Mouse (Mus musculus) v-Abl transformed pro-B cells (cell line): Measurements from ENCODE around the gene Frmd4b.
"Not testable (repeated sequence)": the region's sequence is repeated elsewhere in the genome, so short reads cannot be mapped to it uniquely, and the experiment has no call there.

Source experiments
- in situ Hi-C, 2 experiments: fragments of 400-800 bp; cut with MboI; formaldehyde crosslinking; loops; one replicate each; pipeline ENCODE4 v1.15.1; 2025; ENCODE audit not compliant: unreplicated experiment in 2 of 2

The Frmd4b gene

DNA sequence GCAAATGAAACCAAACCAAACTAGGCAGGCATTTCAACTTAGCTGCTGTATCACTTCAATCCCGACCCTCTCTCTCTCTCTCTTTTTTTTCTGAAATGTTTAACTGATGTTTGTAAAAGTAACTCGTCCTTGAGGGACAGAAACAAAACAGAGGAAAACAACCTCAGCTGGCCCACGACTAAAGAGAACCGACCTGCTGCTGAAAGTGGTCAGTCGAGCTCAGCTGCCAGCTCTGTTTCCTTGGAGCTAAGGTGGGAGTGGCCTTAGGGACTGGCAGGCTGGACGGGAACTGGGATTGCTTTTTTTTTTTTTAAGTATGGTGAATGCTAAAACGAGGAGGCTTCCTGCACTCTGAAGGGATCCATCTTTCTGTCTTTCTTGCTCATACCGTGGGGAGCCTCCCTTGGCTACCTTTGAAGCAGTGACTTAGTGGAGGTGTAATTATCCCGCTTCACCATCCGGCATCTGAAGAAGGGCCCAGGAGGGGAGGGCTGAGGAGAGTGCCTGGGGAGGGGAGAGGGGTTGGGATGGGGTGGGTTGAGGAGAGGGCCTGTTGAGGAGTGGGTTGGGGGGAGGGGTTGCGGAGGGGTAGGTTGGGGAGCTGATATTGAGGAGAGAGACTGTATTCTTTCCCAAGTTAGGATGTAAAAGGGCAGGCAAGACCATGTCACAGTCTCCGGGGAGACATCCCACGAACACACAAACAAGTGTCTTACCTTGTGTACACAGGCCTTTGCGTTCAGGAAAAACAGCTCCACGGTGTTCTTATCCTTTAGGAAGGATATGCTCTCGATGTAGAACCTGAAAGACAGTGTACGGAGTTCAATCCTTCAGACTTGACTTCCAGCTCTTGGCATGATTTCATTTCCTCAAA is 221.6 kb downstream of the Frmd4b start:
- in situ Hi-C loops, result no loop called here

DNA sequence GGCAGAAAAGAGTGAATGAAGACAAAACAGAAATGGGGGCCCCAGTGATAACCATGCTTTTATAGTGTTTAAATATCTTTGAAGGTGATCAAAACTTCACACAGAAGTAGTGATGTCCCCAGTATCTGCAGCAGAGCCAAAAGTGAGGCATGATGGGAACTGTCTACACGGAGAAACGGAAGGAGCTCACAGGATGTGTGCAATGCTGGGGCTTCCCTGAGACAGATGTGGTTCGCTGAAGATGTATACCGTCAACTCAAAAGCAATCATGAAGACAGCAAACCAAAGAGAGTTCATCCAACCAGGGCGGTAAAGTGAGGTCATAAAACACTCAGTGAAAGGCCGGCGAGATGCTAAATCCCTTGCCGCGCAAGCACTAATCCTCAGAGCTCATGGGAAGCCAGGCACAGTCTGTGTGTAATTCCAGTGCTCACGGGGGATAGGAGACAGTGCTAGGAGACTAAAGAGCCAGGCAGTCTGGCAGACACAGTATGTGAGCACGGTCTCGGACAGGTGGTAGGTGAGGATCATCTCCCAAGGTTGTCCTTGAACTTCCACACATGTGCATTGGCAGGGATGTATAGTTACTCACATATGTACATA is 222.8 kb downstream of the Frmd4b start:
- in situ Hi-C loops, result no loop called here

DNA sequence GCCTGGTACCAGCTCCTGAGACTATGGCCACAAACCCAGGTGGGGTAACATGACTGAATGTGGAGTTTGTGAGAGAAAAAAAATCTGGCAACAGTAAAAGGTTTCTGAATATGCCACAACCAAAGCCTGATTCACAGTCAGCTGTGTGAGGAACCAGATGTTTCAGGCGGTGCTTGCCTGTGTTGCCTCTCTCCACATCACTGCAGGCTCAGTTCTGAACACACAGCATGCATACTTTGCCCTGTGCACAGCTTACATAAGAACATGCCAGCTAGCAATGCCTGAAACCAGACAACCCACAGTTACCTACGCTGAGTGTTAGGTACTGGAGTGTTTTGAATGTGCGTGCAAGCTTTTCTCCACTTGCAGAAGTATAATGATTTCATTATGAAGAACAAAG is 224.4 kb downstream of the Frmd4b start:
- in situ Hi-C loops, result no loop called here

DNA sequence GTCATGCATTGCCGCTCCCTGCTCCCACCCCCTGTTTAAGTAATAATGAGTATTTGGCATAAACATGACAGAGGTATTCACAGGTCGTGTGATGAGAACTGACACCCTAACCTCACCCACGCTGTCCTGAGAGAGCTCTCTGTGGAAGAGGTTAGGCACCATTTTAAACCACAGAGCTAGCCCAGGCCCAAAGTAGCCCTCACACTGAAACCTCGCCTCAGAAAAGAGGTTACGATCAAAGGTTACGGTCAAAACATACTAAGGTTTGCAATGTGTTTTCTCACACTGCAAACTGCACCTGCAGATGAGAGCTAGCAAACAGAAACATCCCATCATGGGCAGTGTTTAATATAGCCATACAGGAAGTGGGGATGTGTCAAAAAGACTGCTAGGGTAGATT is 230.0 kb downstream of the Frmd4b start:
- in situ Hi-C loops, result no loop called here

DNA sequence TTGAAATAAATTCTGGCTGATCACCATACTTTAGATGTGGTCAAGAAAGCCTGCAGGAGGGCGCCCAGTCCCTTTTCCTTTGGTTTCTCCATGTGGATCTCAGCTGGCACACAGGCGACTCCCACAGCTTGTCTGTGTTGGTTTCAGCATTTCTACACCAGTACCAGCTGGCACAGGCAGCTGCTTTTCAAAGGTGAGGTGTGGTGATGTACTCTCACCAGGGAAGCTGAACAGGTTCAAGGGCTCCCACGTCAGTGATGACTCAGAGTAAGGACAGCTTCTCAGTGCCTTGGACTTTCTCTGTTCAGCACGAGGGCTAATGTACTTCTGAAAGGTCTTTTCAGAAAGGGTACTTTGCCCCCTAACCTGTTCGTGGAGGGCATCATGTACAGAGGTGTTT is 232.4 kb downstream of the Frmd4b start:
- in situ Hi-C loops, result no loop called here

DNA sequence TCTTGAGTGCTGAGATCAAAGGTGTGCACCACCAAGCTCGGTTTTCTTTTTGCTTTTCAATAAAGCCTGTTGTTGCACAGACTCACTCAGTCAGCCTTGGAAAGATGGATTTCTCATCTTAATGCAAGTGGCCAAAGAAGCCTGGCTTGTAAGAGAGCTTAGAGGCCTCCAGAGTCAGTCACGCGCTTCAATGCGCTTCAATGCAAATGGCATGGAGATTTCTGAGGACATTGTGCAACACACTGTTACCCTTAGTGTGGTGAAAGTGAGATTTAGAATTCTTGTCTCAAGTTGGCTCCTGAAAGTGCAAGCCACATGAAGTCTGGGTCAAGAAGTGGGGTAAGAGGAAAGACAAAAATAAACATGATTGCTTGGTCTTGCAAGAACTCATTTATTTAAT is 236.1 kb downstream of the Frmd4b start:
- in situ Hi-C loops, result no loop called here

DNA sequence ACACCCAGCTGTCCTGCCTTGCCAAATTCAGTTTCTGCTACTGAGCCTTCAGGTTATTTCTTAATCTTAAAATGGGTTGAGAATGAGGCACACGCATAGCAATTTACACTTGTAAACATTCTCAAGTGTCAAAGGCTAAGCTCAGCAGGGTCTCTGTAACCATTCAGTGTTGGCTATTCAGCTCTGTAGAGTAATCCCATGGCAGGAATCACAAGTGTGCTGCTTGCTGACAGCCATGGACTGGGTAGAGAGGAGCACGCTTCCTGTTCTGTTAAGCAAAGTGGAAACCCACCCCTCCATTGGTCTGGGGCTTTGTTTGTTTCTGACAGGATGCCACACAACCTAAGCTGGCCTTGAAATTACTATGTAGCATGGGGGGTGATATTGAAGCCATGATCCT is 246.4 kb downstream of the Frmd4b start:
- in situ Hi-C loops, result no loop called here

DNA sequence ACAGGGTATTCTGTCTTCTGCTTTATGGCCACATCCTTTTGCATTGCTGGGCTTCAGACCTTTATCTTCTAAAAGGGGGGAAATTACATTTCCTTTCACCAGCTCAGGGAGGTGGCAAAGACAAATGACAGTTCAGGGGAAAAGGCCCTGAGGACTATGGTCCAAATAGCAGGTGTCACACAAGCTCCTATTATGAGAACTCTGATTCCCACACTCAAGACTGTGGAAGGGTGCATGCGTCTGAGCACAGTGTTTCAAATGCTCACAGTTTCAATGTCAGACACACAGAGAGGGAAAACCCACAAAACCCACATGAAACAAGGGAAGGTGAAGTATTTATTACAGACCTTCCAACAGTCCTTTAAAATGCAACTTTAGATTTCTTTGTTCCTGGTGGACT is 246.9 kb downstream of the Frmd4b start:
- in situ Hi-C loops, result no loop called here

DNA sequence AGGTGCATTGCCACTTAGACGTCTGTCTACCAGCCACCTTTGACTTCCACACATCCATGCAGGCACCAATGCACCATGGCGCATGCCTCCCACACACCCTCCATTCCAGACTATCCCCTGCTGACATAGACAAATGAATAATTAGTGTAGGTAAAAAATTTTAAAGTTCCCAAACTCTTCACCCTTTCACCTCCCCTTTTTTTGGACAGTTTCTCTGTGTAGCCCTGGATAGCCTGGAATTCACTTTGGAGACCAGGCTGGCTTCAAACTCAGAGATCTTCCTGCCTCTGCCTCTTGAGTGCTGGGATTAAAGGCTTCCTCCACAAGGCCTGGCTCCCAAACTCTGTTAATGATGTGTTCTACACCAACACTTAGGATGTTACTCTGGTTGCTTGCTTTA is 253.5 kb downstream of the Frmd4b start:
- in situ Hi-C loops, result no loop called here

DNA sequence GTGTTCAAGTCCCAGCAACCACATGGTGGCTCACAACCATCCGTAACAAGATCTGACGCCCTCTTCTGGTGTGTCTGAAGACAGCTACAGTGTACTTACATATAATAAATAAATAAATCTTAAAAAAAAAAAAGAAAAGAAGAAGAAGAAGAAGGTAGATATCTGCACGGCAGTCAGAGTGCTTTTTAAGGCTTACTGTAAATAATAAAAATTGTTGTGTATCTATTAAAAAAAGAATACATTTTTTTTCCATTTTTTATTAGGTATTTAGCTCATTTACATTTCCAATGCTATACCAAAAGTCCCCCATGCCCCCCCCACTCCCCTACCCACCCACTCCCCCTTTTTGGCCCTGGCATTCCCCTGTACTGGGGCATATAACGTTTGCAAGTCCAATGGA is 259.7 kb downstream of the Frmd4b start:
- in situ Hi-C loops, result not testable (repeated sequence)

DNA sequence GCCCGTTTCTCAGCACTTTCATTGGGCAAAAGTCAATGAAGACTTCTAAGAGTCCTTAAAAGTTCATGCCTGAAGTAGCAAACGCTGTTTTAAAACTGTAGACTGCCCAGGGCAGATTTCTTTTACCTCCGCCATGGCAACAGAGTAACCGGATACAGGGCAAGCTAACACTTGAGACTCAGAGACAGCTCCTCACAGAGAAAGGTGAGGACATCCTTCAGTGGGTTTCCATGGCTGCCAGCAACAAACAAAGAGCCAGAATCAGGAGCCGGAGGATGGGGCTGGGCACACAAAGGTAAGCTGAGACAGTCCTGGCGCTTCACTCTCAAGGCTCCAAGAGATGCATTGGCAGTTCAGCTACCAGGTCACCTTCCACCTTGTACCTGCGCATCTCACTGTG is 260.7 kb downstream of the Frmd4b start:
- in situ Hi-C loops, result no loop called here

DNA sequence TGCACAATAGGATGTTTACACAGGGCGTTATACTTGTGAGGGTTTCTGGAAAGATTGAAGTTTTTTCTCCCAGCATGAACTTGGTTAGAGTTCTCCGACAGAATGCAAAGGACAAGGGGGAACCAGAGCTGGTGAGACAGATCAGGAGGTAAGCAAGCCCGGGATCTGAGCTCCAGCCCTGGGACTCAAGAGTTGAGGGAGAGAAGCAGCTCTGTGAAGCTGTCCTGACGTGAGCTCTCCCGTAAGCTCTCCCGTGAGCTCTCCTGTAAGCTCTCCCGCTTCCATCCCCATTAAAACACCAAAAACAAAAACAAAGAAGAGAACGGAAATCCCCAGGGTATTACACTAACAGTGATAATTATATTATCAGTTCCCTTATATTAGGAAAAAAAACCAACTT is 262.2 kb downstream of the Frmd4b start:
- in situ Hi-C loops, result no loop called here

DNA sequence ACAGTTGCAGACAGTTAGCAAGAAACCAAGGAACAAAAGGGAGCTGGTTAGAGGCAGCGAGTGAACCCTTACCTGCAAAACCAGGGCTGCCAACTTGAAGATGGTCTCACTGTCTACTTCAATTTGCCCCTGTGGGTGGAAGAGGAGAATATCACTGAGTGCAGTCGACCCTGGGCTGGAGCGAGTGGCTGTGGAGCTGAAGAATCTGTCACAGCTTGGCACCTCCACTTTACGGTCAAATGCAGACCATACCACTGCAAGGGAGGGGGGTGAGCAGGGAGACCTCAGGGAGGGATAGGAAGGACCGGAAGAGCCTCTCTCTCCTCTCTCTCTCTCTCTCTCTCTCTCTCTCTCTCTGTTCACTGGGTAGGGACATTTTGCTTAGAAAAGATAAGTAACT is 263.4 kb downstream of the Frmd4b start:
- in situ Hi-C loops, result no loop called here

DNA sequence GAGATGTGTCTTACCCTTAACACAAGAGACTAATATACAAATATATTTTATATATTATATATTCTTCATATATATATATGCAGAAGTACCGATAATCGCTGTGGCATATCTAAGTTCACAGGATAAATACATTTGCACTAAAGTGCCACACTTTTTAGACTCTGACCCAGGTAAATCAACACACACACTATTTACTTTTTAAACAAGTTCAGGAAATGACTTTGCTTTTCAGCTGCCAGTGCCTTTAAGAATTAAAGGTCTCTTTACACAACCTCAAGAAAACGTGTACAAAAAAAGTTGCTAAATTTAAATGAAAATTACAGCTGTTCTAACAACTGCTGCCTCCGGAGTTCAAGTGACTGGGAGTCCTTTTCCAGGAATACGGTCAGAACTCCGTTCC is 264.0 kb downstream of the Frmd4b start:
- in situ Hi-C loops, result no loop called here

DNA sequence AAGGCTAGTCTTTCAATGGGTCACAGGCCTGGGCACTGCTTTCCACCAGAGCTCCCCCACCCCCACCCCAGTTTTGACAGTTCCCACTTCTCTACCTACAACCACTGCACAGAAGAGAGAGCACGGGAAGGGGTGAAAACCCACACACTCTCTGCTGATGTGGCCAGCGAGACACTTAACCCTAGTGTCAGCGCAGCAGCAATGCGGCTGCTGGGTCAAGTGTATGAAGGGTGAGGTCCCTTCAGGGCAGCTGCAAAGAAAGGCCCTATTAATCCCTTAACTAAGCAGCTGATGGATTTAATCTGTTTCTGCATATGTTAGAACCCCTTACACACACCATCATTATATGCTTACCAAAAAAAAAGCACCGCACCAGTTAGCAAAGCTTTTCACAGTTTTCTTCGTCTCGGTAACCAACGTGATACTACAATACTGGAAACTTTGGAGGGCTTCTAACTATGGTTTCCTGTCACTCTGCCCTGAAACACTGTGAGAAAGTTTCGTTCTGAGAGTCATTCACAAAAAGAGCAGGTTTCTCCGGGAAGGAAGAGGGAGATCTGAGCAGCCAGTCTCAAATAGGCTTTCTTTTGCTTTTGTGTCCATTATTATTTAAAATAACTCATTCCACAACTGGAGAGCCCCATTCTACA is 264.7 kb downstream of the Frmd4b start:
- in situ Hi-C loops, result no loop called here

DNA sequence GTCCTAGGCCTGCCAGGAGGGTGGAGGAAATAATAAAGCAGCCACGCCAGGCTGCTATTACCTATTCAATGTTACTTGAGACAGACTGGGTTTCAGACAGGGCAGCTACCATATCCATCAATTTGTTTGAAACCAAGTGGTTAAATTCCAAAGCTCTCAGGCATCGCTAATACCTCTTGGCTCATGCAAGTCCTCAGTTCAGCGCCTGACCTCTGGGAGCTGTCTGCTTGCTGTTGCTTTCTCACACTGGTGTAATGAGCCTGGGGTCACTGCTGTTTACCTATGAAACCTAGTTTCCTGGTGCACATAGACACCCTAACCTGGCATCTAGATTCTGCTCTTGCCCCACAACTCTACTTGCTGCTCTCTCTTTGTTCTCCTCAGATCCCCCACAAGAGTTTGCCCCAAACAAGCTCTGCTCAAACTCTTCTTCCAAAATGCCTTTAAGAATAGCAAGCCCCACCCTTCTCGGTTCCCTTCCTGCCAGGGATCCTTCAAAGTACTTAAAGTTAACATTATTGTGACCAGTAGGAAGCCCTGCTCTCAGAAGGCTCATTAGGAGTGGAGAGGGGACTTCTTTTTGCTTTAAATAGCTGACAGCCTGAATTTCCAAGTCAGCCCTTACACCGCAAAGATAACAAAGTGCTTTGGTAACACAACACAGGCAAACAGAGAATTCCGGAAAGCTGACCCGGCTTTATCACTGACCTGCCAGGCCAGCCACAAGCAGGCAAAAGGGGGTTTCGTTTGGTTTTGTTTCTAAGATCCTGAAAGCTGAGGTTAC is 267.8 kb downstream of the Frmd4b start:
- in situ Hi-C loops, result no loop called here

DNA sequence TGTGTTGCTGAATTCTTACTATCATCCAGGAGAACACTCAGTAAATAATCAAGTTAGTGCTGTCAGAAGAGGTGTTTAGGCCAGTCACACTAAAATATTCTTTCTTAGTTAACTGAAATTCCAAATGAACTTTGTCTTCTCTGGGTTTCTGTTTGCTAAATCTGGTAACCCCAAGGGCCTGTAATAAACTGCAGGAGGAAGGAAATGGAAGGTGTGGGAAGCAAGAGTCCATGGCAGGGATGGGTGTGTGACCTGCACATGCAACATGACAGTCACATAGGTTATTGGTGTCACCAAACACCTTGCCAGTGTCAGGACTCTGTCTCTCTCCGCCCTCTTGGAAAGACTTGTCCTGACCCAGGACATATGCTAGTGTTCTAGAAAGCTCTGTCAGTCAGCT is 270.4 kb downstream of the Frmd4b start:
- in situ Hi-C loops, result no loop called here

DNA sequence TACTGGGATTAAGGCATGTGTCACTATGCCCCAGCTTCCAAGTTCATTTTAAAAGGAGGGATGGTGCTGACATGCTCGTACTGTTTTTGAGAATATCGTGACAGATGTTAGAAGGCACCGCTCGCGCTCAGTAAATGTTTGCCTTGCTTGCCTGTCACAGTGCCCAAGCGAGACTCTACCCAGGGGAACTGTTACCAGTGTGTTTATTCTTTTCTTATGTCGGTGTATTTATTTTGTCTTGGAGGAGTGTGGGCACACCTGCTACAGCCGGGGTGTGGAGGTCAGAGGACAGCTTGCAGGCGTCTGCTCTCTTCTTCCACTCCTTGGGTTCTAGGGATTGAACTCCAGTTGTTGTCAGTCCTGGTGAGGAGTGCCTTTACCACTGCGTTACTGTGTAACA is 270.8 kb downstream of the Frmd4b start:
- in situ Hi-C loops, result no loop called here

DNA sequence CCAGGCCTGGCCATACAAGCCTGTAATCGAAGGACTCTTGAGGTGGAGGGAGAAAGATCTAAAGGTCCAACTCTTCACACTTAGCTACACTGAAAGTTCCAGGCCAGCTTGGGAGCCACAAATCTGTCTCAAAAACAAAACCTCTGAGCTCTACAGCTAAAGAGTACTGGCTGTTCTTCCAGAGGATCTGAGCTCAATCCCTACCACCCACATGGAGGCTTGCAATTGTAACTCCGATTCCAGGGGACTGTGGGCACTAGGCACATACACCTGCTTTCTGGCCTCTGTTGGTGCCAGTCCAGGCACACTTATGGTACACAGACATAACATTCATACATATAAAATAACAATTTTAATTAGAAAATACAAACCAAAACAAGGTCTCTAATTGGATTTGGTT is 271.4 kb downstream of the Frmd4b start:
- in situ Hi-C loops, result no loop called here

DNA sequence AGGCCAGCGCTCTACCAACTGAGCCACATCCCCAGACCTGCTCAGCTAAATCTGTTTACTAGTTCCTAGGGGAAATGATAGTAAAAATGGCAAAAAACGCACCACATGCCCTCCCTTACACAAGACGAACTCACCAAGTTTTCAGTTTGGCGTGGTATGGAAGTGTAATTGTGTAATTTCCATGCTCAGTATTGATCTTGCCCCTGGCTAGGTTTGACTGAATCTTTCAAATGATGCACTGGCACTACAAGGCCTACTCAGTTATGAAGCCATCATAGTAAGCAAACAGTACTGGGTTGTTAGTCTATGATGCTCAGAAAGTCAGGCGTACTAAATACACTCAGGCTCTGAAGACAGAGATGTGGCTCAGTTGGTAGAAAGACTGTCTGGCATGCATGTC is 275.2 kb downstream of the Frmd4b start:
- in situ Hi-C loops, result no loop called here

DNA sequence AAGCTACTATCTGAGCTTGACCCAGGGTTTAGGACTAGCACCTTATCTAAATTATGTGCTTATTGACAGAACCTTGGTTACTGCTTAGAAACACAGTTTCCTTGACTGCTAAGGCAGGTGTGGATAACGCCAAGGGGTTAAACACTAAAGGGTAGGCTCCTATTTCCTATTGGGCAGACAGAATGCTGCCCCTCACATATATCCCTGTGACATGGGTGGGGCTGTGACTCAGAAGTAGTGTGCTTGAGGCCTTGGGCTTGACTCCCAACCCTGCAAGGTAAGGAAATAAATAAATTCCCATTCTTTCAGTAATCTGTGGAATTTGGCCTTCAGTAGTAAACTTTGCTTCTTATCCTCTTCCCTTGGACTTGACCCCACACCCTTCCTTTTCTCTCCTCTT is 275.7 kb downstream of the Frmd4b start:
- in situ Hi-C loops, result no loop called here
